Comparison of ENCODE assay signal across 12 mouse cellular contexts in the genomic region with DNA sequence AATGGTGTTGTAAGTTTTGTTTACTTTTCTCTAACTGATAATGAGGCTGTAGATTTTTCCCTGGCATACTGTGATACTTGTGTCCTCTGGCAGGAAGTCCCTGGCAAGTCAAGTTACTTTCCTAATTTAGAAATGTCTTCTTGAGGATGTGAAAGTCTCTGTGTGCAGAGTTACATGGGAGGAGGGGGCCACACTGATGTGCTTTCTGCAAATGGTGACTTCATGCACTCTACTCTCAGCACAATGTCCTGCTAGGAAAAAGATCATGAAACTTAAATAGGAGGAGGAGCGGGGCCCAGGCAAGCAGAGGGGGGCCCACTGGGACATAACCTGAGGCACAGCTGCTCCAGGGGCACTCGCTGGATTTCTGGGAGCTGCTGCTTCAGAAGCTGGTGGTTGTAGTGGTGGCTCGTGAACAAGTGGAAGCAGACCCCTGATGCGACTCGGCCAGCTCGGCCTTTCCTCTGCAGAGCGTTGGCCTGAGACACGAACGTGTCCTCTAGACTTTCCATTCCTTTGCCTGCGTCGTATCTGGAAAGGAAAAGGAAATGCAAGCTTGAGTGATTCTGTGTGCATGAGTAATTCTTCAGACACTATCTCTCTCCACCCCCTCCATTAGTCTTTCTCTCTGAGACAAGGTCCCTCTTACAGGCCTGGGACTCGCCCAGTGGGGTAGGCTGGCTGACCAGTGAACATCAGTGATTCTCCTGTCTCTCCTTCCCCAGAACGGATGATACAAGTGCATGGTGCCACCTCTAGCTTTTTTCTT. TPM values are rescaled to one million over a fixed set of nuclear protein-coding genes. Genes with fewer than 3 reads are reported as not detected.
A peak's percentile ranks its signal among the peaks of the same experiment; 100 is the strongest.
DNase-seq lines count a peak whose midpoint lies in the region; ATAC-seq and TF ChIP-seq lines count a peak whose summit lies in the region.
"Had no signal": no experiment of that assay in that cellular context is flagged by ENCODE, and none has a peak within 500 bp of the region (broad histone marks: within the 10 kb centered on the region; RNA-seq: fewer than 3 reads in every experiment).

No protein-coding gene starts in this region.

- H3K9ac ChIP-seq in liver, postnatal 0 days (replicated peaks): no peak overlapping the region
- H3K9ac ChIP-seq: embryonic facial prominence, embryonic 12.5 days; midbrain, embryonic 13.5 days had no signal

- no peaks in the 10 kb centered on the region for H3K27me3 ChIP-seq in spleen, adult 2 months (ENCODE audit: control insufficient read depth, insufficient read depth, low read length)
- H3K27me3 ChIP-seq in liver, postnatal 0 days (ENCODE audit: insufficient read depth, low read length): no peaks in the 10 kb centered on the region
- H3K27me3 ChIP-seq: embryonic facial prominence, embryonic 12.5 days; midbrain, embryonic 13.5 days had no signal

- peak overlapping the region; percentile 36; the same call in 1 of the 2 replicates for H3K27ac ChIP-seq in spleen, adult 2 months (ENCODE audit: insufficient read depth, low read length)
- H3K27ac ChIP-seq in liver, postnatal 0 days (ENCODE audit: low read depth): peak overlapping the region; percentile 82
- H3K27ac ChIP-seq: embryonic facial prominence, embryonic 12.5 days; midbrain, embryonic 13.5 days had no signal

- ATAC-seq in liver, postnatal 0 days: peak; percentile 71
- ATAC-seq: midbrain, embryonic 13.5 days had no signal

- no peak for TF ChIP-seq EP300 in liver, postnatal 0 days (IDR thresholded peaks at IDR 0.05; ENCODE audit: low read depth)

- DNase-seq in adrenal gland, adult 2 months: peak; percentile 50
- no peak for DNase-seq in adrenal gland, adult 8-10 months
- DNase-seq in spleen, adult 2 months (ENCODE audit: low read depth in 1 of 2, low spot score in 2 of 2): no peak
- DNase-seq in spleen, postnatal 14 days (ENCODE audit: low spot score in 2 of 2): no peak
- DNase-seq in liver, postnatal 0 days: no peak
- no peak for DNase-seq in cerebellum, postnatal 4 days (ENCODE audit: low spot score in 2 of 2)
- no peak for DNase-seq in cerebellum, adult 11-12 months
- DNase-seq in cerebellum, adult 8-10 months: no peak
- DNase-seq: gastrocnemius, postnatal 25 days; thymus, postnatal 25 days had no signal

- no peaks in the 10 kb centered on the region for H3K9me3 ChIP-seq in liver, postnatal 0 days (ENCODE audit: low read length)
- H3K9me3 ChIP-seq: embryonic facial prominence, embryonic 12.5 days; midbrain, embryonic 13.5 days had no signal

- no peak for TF ChIP-seq CTCF in spleen, adult 2 months (IDR thresholded peaks at IDR 0.05; ENCODE audit: extremely low read depth, insufficient read depth, insufficient read length, insufficient replicate concordance)
- no peak for TF ChIP-seq CTCF in liver, postnatal 0 days (IDR thresholded peaks at IDR 0.05; ENCODE audit: low read depth)

- no peak for TF ChIP-seq POLR2A in spleen, adult 2 months (IDR thresholded peaks at IDR 0.05; ENCODE audit: low read depth, low read length)

- peaks cover 39% of the 10 kb centered on the region for H3K36me3 ChIP-seq in spleen, adult 2 months (ENCODE audit: control insufficient read depth, insufficient read depth, low read length)
- peaks cover 64% of the 10 kb centered on the region for H3K36me3 ChIP-seq in liver, postnatal 0 days (replicated peaks; ENCODE audit: insufficient read depth, low read length)

- WGBS in spleen, adult 2 months: 36% methylated on average over 13 of the region's 13 CpGs
- WGBS in liver, postnatal 0 days (ENCODE audit: insufficient replicate concordance): 64% methylated on average over 13 of the region's 13 CpGs

- H3K4me3 ChIP-seq in spleen, adult 2 months (ENCODE audit: extremely low read depth, insufficient read depth, insufficient read length): no peak overlapping the region
- H3K4me3 ChIP-seq in liver, postnatal 0 days (ENCODE audit: low read depth, low read length): no peak overlapping the region
- H3K4me3 ChIP-seq: embryonic facial prominence, embryonic 12.5 days; midbrain, embryonic 13.5 days had no signal

- 0 out of 2 replicates have a peak overlapping the region, but pooled peaks have one; percentile 42 for H3K4me2 ChIP-seq in liver, postnatal 0 days (ENCODE audit: low read depth, low read length)
- H3K4me2 ChIP-seq: embryonic facial prominence, embryonic 12.5 days; midbrain, embryonic 13.5 days had no signal

- peaks cover 4% of the 10 kb centered on the region; the same call in 1 of the 2 replicates for H3K4me1 ChIP-seq in spleen, adult 2 months (ENCODE audit: control insufficient read depth, insufficient read depth, insufficient read length)
- no peaks in the 10 kb centered on the region for H3K4me1 ChIP-seq in liver, postnatal 0 days (ENCODE audit: insufficient read depth)
- H3K4me1 ChIP-seq: embryonic facial prominence, embryonic 12.5 days; midbrain, embryonic 13.5 days had no signal

RNA-seq across cellular contexts. Expression of a gene that starts 28.7 kb away (rescaled TPM):
- total RNA-seq in adrenal gland, adult 2 months (2021): 1 to 10 TPM; 4.3 to 8.5 TPM
- 0.91 and 1.1 TPM in 2 replicates for polyA plus RNA-seq in adrenal gland, adult 2 months (2012; rRNA removed)
- total RNA-seq in adrenal gland, adult 8-10 months (2022): 10 to 100 TPM in 1 of 4 experiments, 1 to 10 TPM in 3; 6.9 to 10.9 (median 9.2) TPM
- 1.4 TPM in 2 replicates for polyA plus RNA-seq in spleen, adult 2 months (2012; rRNA removed)
- polyA plus RNA-seq in liver, postnatal 0 days (2015; fragmentation: Nextera tagmentation; extraction: Ambion mirVana): 16.9 and 17.5 TPM in 2 replicates

RNA-seq across cellular contexts. Expression of a gene that starts 37.1 kb away (rescaled TPM):
- 10 to 100 TPM; 18.6 to 19.8 TPM for total RNA-seq in adrenal gland, adult 2 months (2021)
- polyA plus RNA-seq in adrenal gland, adult 2 months (2012; rRNA removed): 2.4 and 3.7 TPM in 2 replicates
- total RNA-seq in adrenal gland, adult 8-10 months (2022): 10 to 100 TPM; 15.5 to 27.5 (median 19.9) TPM
- 0.46 and 0.75 TPM in 2 replicates for polyA plus RNA-seq in spleen, adult 2 months (2012; rRNA removed)
- 11.2 and 11.4 TPM in 2 replicates for polyA plus RNA-seq in liver, postnatal 0 days (2015; fragmentation: Nextera tagmentation; extraction: Ambion mirVana)

RNA-seq across cellular contexts. Expression of a gene that starts 37.3 kb away (rescaled TPM):
- total RNA-seq in adrenal gland, adult 2 months (2021): 10 to 100 TPM in 1 of 2 experiments, 1 to 10 TPM in 1; 9.4 to 10.9 TPM
- 4.2 and 4.5 TPM in 2 replicates for polyA plus RNA-seq in adrenal gland, adult 2 months (2012; rRNA removed)
- total RNA-seq in adrenal gland, adult 8-10 months (2022): 10 to 100 TPM; 11.8 to 22.0 (median 16.8) TPM
- polyA plus RNA-seq in spleen, adult 2 months (2012; rRNA removed): 10.6 and 10.8 TPM in 2 replicates
- 1.7 and 1.9 TPM in 2 replicates for polyA plus RNA-seq in liver, postnatal 0 days (2015; fragmentation: Nextera tagmentation; extraction: Ambion mirVana)

RNA-seq across cellular contexts. Expression of a gene that starts 45.7 kb away (rescaled TPM):
- total RNA-seq in adrenal gland, adult 2 months (2021): under 1 TPM in 1 of 2 experiments, not detected in 1; 0.14 TPM
- not detected in 2 replicates for polyA plus RNA-seq in adrenal gland, adult 2 months (2012; rRNA removed)
- under 1 TPM in 2 of 4 experiments, not detected in 2; 0.09 to 0.11 TPM for total RNA-seq in adrenal gland, adult 8-10 months (2022)
- not detected in 2 replicates for polyA plus RNA-seq in spleen, adult 2 months (2012; rRNA removed)
- not detected in 2 replicates for polyA plus RNA-seq in liver, postnatal 0 days (2015; fragmentation: Nextera tagmentation; extraction: Ambion mirVana)
- total RNA-seq: gastrocnemius, postnatal 25 days had no signal

RNA-seq across cellular contexts. Expression of a gene that starts 45.8 kb away (rescaled TPM):
- total RNA-seq in adrenal gland, adult 2 months (2021): 100 to 1,000 TPM in 1 of 2 experiments, 10 to 100 TPM in 1; 87.8 to 101 TPM
- polyA plus RNA-seq in adrenal gland, adult 2 months (2012; rRNA removed): 9.7 and 9.8 TPM in 2 replicates
- 100 to 1,000 TPM in 3 of 4 experiments, 10 to 100 TPM in 1; 96.8 to 150 (median 119) TPM for total RNA-seq in adrenal gland, adult 8-10 months (2022)
- 36.9 and 39.0 TPM in 2 replicates for polyA plus RNA-seq in spleen, adult 2 months (2012; rRNA removed)
- 131 and 142 TPM in 2 replicates for polyA plus RNA-seq in liver, postnatal 0 days (2015; fragmentation: Nextera tagmentation; extraction: Ambion mirVana)
